Mouse (Mus musculus) heart, postnatal 0 days (tissue): ENCODE measurements around the gene Rpl36a-ps1.

ENCODE experiments used
- CTCF ChIP-seq: IDR thresholded peaks from 2 replicates; pipeline ENCODE4 v1.5.1; 2016; ENCODE audit warnings: antibody characterized with exemption, control low read depth, low read depth
- EP300 ChIP-seq: IDR thresholded peaks from 2 replicates; pipeline ENCODE4 v1.6.1; 2016; ENCODE audit warnings: antibody characterized with exemption, low read depth

DNA sequence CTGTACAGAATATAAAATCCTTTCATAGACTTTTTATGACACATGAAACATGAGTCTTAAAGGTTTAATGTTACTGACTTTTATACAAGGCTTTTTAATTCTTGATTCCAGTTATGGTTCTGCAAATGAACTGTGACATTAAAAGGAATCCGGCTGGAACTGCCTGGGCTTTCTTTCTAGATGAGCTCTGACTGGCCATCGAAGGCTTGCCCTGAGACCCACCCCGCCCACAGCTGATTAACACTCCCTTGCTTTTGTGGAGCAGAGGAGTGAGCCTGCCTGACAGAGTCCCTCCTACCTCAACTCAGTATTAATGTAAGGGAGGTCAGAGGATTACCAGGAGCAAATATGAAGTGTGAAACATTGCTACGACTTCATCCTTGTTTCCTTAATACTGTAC, 22.2 kb downstream of the Rpl36a-ps1 start:
- TF ChIP-seq CTCF (no peak), EP300 (no peak)
